ENCODE assay signal across 33 mouse cellular contexts in the genomic region with DNA sequence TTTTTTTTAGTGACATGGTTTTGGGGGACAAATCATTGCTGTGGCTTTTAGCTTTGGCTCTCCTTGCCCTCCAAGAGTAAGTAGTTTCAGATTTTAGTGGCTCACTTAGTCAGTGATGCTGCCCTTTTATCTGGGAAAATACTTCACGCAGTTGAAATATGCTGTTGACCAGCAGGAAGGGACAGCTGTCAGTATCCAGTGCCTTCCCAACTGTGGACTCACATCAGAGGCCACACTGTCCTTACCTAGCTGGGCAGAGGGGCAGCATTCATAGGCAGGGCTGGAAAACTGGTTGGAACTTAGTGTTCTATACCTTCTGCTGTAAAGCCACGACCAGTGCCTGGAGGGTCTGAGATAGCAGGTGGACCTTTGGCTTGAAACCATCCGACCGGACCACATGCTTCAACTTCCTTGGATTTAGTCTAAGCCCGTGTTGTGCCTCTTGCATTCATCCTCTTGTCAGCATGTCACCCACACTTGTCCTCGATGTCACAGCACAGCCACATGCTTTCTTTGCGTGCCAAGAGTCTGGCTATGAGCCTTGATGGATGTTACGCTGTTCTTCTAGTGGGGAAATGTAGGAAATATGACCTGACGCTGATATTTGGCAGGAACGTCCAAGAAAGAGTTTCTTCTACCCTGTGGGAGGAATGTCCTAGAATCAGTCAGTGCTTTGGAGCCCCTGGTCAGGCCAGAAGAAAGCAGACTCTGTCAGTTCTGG. TPM values are rescaled to one million over a fixed set of nuclear protein-coding genes. Genes with fewer than 3 reads are reported as not detected.
DNase-seq lines count a peak whose midpoint lies in the region; ATAC-seq lines count a peak whose summit lies in the region.
"Had no signal": no experiment of that assay in that cellular context is flagged by ENCODE, and none has a peak within 500 bp of the region (broad histone marks: within the 10 kb centered on the region; RNA-seq: fewer than 3 reads in every experiment).

No protein-coding gene starts in this region.

- 94% methylated on average over 10 of the region's 10 CpGs for WGBS in forebrain, embryonic 11.5 days
- 87% methylated on average over 10 of the region's 10 CpGs for WGBS in forebrain, embryonic 12.5 days

- no peaks in the 10 kb centered on the region for H3K4me1 ChIP-seq in forebrain, embryonic 11.5 days (replicated peaks; ENCODE audit: control insufficient read depth, insufficient read depth, low read length)
- H3K4me1 ChIP-seq in forebrain, embryonic 12.5 days, result no peaks in the 10 kb centered on the region
- H3K4me1 ChIP-seq: embryonic facial prominence, embryonic 12.5 days; heart, embryonic 15.5 days had no signal

- no peak overlapping the region for H3K4me3 ChIP-seq in forebrain, embryonic 11.5 days (ENCODE audit: low read depth, low read length)
- H3K4me3 ChIP-seq in forebrain, embryonic 12.5 days (replicated peaks), result no peak overlapping the region
- H3K4me3 ChIP-seq: embryonic facial prominence, embryonic 12.5 days; erythroblast, embryonic 14.5 days; heart, embryonic 12.5 days; heart, embryonic 15.5 days had no signal

- no peaks in the 10 kb centered on the region; the same call in 1 of the 2 replicates for H3K36me3 ChIP-seq in forebrain, embryonic 11.5 days (ENCODE audit: control insufficient read depth, insufficient read depth, low read length)
- H3K36me3 ChIP-seq in forebrain, embryonic 12.5 days (replicated peaks), result peaks cover 69% of the 10 kb centered on the region
- H3K36me3 ChIP-seq: embryonic facial prominence, embryonic 12.5 days; G1E; heart, embryonic 12.5 days; heart, embryonic 15.5 days had no signal

- H3K27me3 ChIP-seq in forebrain, embryonic 11.5 days (ENCODE audit: control insufficient read depth, insufficient read depth, low read length), result no peaks in the 10 kb centered on the region
- no peaks in the 10 kb centered on the region for H3K27me3 ChIP-seq in forebrain, embryonic 12.5 days
- H3K27me3 ChIP-seq: CH12.LX; embryonic facial prominence, embryonic 12.5 days; heart, embryonic 12.5 days; heart, embryonic 15.5 days had no signal

- ATAC-seq in forebrain, embryonic 11.5 days (replicated peaks; ENCODE audit: low FRiP score), result no peak
- no peak for ATAC-seq in forebrain, embryonic 12.5 days (ENCODE audit: low FRiP score)
- ATAC-seq: forebrain, embryonic 14.5 days; forebrain, postnatal 0 days; hindbrain, postnatal 0 days; inflammation-experienced regulatory T-cells, adult 6 months; intestine, embryonic 16.5 days; Patski had no signal

- no peak overlapping the region for H3K4me2 ChIP-seq in forebrain, embryonic 11.5 days (ENCODE audit: low read depth, low read length, severe bottlenecking)
- no peak overlapping the region for H3K4me2 ChIP-seq in forebrain, embryonic 12.5 days
- H3K4me2 ChIP-seq: embryonic facial prominence, embryonic 12.5 days; heart, embryonic 12.5 days; heart, embryonic 15.5 days; hindbrain, embryonic 14.5 days had no signal

- H3K9me3 ChIP-seq in forebrain, embryonic 11.5 days (ENCODE audit: control insufficient read depth, low read length), result no peaks in the 10 kb centered on the region
- H3K9me3 ChIP-seq in forebrain, embryonic 12.5 days, result no peaks in the 10 kb centered on the region
- H3K9me3 ChIP-seq: embryonic facial prominence, embryonic 12.5 days; G1E; heart, embryonic 12.5 days; heart, embryonic 15.5 days had no signal

- no peak overlapping the region for H3K9ac ChIP-seq in forebrain, embryonic 11.5 days (ENCODE audit: low read length)
- H3K9ac ChIP-seq in forebrain, embryonic 12.5 days, result no peak overlapping the region
- H3K9ac ChIP-seq: embryonic facial prominence, embryonic 12.5 days; forebrain, postnatal 0 days; heart, embryonic 12.5 days; heart, embryonic 15.5 days; hindbrain, embryonic 14.5 days had no signal

- peak; percentile 37 for DNase-seq in forebrain, embryonic 11.5 days (ENCODE audit: low spot score)
- DNase-seq in gastrocnemius, postnatal 25 days, result peak; percentile 12
- no peak for DNase-seq in gastrocnemius, postnatal 10 days
- DNase-seq in lung, postnatal 10 days, result peak; percentile 10
- no peak for DNase-seq in lung, adult 18-20 months
- DNase-seq in layer of hippocampus, adult 11-12 months (ENCODE audit: low spot score), result no peak
- DNase-seq: adrenal gland, postnatal 10 days; adrenal gland, postnatal 36 days; B cell, adult 2 months; cerebellum, adult 18-20 months; cerebellum, adult 9-10 months; cerebellum, postnatal 14 days; forebrain, postnatal 0 days; heart, adult 11 months; heart, postnatal 14 days; heart, postnatal 4 days had no signal

- H3K27ac ChIP-seq in forebrain, embryonic 11.5 days (ENCODE audit: low read depth, low read length), result no peak overlapping the region
- H3K27ac ChIP-seq in forebrain, embryonic 12.5 days, result no peak overlapping the region
- H3K27ac ChIP-seq: embryonic facial prominence, embryonic 12.5 days; heart, embryonic 15.5 days; hindbrain, embryonic 14.5 days; hindbrain, postnatal 0 days had no signal

RNA-seq across cellular contexts. Expression of gene Acsl6, which starts 28.0 kb away (rescaled TPM):
- 16.7 and 17.9 TPM in 2 replicates for polyA plus RNA-seq in forebrain, embryonic 11.5 days (2014; fragmentation: Nextera tagmentation; extraction: Ambion mirVana)
- polyA plus RNA-seq in forebrain, embryonic 12.5 days (2016; fragmentation: Nextera tagmentation; extraction: Ambion mirVana), result 24.6 and 26.4 TPM in 2 replicates
- total RNA-seq in gastrocnemius, postnatal 25 days (2021), result 10 to 100 TPM; 20.1 to 23.5 TPM
- 10 to 100 TPM; 21.3 to 21.6 TPM for total RNA-seq in gastrocnemius, postnatal 10 days (2021)
- polyA plus RNA-seq: G1E; inflammation-experienced regulatory T-cells, adult 6 months had no signal

RNA-seq across cellular contexts. Expression of gene Meikin, which starts 38.8 kb away (rescaled TPM):
- not detected in 2 replicates for polyA plus RNA-seq in forebrain, embryonic 11.5 days (2014; fragmentation: Nextera tagmentation; extraction: Ambion mirVana)
- not detected in 2 replicates for polyA plus RNA-seq in forebrain, embryonic 12.5 days (2016; fragmentation: Nextera tagmentation; extraction: Ambion mirVana)
- total RNA-seq in gastrocnemius, postnatal 25 days (2021), result not detected
- total RNA-seq in gastrocnemius, postnatal 10 days (2021), result not detected
- total RNA-seq: adrenal gland, adult 18-20 months; adrenal gland, postnatal 10 days; adrenal gland, postnatal 36 days; CH12.LX; forebrain, postnatal 0 days; G1E; gastrocnemius, postnatal 4 days; heart, postnatal 14 days; heart, postnatal 4 days; hindbrain, postnatal 0 days had no signal
- polyA plus RNA-seq: embryonic facial prominence, embryonic 12.5 days; erythroblast, embryonic 14.5 days; forebrain, embryonic 14.5 days; forebrain, postnatal 0 days; frontal cortex, adult 2 months; G1E; heart, embryonic 12.5 days; heart, embryonic 15.5 days; hindbrain, embryonic 11.5 days; hindbrain, embryonic 14.5 days; hindbrain, postnatal 0 days; inflammation-experienced regulatory T-cells, adult 6 months; intestine, embryonic 16.5 days; Patski had no signal

Comparison
In these comparisons a context has a peak if more than half of its experiments do, and no peak if none do; other contexts are left out.
1. DNase-seq: peak in forebrain, embryonic 11.5 days (single experiment), gastrocnemius, postnatal 25 days (single experiment) and lung, postnatal 10 days (single experiment); none in gastrocnemius, postnatal 10 days (single experiment), lung, adult 18-20 months (0 of 2) and layer of hippocampus, adult 11-12 months (single experiment).